Mouse (Mus musculus) left cerebral cortex, adult 11 months (tissue): ENCODE data around the gene Polr3gl.

Source experiments
- DNase-seq: peaks from one replicate; pipeline ENCODE4 v3.0.0; 2022; ENCODE audit warnings: low spot score

The Polr3gl gene

DNA sequence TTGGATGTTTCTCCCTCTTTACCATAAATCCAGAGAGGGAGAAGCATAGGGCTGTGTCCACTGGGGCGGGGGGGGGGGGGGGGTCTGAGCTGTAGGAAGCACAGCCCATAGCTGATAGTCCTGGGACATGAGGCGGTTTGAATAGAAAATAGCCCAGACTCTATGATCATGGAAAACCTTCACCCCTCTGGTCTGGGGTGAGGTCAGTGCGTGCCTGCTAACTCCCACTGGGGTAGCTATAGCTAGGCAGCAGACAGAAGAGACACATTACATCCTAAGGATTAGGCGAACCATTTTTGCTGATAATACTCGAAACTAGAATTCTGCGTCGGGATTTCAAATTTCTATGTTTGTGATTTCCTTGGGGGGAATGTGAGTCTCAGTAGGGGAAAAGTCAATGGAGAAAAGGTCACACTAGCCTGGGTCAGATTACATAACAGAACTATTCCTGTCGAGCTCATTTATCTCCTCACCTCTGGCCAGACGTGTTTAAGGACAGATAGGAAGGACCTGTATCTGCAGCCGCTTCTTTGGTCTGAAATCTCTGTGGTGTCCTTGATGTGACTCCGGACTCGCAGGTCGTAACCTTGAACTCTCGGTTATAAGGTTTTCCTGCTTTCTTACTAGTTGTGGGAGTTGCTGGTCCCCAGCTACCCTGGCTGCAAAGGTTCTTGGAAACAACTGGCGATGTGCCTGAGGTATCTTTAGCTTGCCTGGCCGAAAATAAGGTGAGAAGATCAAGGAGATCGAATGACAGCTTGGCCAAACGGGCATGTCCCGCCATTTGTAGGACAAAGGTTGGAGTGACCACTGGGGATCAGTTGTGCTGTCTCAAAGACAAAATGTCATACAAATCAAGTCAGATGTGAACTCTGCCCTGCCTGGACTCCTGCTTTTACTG, 20.1 kb downstream of the Polr3gl start:
- DNase-seq, result no peak

DNA sequence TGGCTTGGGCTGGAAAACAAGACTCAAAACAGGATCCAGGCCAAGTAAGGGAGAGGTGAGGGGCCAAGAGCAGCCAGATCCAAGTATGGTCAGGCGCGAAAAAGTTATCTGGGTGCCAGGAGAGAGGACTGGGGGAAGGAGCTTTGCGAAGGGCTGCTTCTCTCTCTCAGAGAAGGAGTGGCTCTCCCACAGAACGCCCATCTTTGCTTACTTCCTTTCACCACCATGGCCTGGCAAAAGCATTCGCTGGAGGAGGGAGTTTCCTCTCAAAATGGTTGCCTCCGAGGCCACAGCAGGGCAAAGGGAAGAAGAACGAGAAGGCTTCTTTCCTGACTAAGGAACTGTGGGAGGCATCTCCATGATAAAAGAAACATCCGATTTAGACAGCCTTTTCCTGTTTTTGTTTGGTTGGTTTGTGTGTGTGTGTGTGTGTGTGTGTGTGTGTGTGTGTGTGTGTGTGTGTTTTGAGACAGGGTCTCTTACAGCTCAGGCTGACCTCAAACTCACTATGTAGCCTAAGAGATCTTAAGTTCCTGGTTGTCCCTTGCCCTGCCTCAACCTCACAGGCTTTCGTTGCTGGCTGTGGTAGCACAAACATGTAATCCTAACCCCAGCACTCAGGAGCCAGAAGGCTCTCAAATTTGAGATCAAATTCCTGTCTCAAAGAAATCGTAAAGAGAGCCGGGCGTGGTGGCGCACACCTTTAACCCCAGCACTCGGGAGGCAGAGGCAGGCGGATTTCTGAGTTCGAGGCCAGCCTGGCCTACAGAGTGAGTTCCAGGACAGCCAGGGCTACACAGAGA, 21.9 kb downstream of the Polr3gl start:
- no peak for DNase-seq

DNA sequence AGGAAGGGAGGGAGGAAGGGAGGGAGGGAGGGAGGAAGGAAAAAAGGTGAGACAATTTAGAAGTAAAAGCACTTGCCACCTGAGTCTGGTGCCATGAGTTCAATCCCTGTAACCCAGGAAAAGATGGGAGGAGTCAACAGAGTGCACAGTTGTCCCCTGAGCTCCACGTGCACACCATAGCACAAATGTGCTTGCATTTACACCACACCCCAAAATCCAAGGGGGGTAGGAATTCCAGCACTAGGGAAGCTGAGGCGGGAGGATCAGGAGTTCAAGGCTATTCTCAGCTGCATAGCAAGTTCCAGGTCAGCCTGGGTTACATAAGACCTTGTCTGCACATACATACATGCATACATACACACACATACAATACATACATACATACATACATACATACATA, 22.6 kb downstream of the Polr3gl start:
- DNase-seq, result no peak

GRCm38 (mm10) chr3:96570643-96571042, 23.3 kb downstream of the Polr3gl start:
- DNase-seq, result no peak

DNA sequence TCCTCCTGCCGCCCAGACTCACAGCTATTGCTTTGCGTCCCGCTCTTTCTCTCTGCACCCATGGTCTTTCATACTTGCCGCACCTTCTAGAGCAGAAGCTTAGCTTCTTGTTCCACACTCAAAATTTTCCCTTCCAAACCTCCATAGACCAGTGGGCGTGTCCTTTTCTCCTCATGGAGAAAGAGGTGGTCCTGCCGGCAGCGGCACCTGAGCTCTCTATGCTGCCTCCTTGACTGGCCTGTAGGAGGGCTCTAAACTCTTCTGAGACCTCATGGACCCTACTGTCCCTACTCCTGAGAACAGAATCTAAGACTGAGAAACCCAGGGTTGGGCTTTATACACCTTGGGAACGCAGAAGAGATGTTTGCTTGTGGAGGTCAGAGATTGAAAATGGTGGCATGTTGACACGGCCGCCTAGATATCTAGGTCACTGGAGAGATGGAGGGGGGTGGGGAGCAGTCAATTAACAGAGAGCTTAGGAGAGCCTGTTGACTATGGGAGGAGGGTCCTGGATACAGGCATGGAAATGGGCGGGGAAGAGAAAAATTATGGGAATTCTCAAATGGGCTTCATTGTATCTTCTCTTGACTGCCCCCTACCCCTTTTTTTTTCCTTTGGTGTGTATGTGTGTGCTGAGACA, 23.9 kb downstream of the Polr3gl start:
- DNase-seq, result no peak

GRCm38 (mm10) chr3:96569506-96569905, 24.5 kb downstream of the Polr3gl start:
- no peak for DNase-seq

GRCm38 (mm10) chr3:96568605-96569004, 25.4 kb downstream of the Polr3gl start:
- no peak for DNase-seq

- DNase-seq, result no peak
Observed at GRCm38 (mm10) chr3:96566661-96567450, 27.1 kb downstream of the Polr3gl start.

GRCm38 (mm10) chr3:96565105-96565504, 28.9 kb downstream of the Polr3gl start:
- no peak for DNase-seq

- no peak for DNase-seq
Observed at GRCm38 (mm10) chr3:96564633-96565032, 29.3 kb downstream of the Polr3gl start.

DNA sequence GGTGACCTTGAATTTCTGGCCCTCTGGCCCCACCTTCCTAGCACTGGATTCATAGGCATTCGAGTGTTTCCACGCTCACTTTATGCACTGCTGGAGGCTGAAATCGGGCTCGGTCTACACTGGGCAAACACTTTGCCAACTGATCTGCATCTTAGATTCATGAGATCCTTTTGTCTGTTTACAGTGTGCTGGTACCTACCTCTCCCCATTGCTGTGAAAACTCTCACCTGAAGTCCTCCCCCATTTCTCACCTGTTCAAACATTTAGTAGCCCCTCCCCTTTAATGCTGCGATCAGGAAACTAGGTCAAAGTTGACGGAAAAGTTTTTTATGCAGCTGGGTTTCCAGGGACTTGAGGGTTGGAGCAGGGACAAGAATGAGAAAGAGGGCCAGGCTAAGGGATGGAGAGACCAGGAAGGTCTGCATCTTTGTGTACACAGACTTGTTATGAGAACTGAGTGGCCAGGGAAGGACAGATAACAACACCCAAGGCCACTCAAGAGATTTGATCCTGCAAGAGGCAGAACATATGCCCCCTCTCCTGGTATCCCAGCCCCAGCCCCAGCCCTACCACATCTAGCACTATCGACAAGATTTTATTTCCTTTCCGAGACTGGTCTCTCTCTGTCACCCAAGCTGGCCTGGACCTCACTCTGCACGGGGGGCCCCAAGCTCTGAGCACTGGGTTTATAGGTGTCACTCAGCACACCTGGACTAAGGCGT, 29.9 kb downstream of the Polr3gl start:
- DNase-seq, result no peak

GRCm38 (mm10) chr3:96563267-96563666, 30.7 kb downstream of the Polr3gl start:
- no peak for DNase-seq

DNA sequence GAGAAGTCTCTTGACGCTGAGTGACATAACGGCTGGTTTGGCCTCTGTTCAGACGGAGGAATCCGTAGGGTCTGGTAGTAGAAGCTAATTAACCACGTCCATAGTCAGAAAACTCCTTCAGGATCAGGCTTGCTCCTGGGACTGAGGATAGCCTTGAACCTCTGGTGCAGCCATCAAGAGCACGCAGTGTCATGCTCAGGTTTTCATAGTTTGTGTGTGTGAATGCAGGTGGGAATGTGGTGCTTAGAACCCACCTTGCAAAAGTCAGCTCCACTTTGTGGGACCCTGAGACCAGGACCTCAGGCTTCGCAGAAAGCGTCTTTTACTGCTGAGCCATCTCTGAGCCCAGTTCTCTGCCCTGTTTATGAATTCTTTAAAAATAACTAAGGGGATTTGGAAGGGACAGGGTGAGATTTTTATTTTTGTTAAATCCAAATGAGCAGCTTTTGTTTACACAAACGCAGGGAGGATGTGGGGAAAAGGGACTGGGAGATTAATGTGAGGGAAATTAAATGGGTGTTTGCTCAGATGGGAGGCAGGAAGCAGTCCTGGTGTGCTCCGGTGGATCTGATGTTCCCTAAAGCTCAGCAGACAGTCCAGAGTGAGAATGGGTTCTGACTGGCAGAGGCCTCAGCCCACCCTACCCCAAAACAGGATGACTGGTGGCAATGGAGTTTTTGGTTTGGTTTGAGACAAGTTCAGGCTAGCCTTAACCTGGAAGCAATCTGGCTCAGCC, 31.9 kb downstream of the Polr3gl start:
- DNase-seq, result no peak

GRCm38 (mm10) chr3:96560881-96561668, 32.9 kb downstream of the Polr3gl start:
- DNase-seq, result no peak

DNA sequence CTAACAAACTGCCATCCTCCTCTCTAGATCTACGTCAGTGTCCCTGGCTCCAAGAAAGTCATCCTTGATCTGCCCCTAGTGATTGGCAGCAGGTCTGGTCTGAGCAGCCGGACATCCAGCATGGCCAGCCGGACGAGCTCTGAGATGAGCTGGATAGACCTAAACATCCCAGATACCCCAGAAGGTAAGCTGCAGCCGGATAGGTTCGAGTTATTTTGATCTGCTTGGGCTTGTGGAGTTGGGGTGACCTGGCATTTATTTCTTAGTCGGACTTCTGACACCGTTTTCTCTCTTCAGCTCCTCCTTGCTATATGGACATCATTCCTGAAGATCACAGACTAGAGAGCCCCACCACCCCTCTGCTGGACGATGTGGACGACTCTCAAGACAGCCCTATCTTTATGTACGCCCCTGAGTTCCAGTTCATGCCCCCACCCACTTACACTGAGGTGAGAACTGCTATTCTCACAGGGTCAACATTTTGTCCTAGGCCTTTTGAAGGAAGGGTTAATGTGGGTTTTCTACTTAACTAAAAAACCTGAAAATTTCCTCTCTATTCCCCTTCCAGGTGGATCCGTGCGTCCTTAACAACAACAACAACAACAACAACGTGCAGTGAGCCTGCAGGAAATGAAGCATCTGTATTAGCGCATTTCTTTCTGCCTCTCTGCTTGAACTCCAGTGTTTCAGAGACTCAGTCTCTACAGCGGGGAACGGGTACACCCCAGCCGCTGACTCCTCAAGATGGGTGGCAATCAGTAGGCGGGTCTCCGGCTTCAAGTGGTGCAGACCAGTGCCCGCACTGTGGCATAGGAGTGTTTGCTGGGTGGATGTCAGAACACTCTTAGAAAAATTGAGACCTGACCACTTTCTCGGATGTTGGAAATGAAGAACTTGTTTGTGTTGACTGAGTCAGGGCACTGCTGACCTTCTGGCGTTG, 33.8 kb downstream of the Polr3gl start:
- no peak for DNase-seq

DNA sequence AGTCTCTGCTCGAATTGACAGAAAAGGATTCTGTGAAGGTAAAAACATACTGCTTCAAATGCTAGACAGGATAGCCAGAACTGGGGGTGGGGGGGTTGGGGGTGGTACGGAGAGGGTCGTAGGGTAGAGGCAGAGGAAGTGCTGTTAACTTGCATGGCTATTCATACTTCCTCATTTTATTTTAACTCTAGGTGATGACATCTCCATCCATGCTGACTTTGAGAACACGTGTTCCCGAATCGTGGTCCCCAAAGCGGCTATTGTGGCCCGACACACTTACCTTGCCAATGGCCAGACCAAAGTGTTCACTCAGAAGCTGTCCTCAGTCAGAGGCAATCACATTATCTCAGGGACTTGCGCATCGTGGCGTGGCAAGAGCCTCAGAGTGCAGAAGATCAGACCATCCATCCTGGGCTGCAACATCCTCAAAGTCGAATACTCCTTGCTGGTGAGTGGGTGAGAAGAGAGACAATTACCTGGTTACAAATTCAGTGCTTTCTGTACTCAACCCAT, 34.5 kb downstream of the Polr3gl start:
- DNase-seq, result no peak

GRCm38 (mm10) chr3:96558668-96559196, 35.2 kb downstream of the Polr3gl start:
- DNase-seq, result no peak

- DNase-seq, result no peak
Observed at GRCm38 (mm10) chr3:96558159-96558558, 35.8 kb downstream of the Polr3gl start.
